Mouse (Mus musculus) embryo, embryonic 11 days (tissue): ENCODE results near the gene Ndst4.

Source experiments
- DNase-seq: peaks from one replicate; pipeline ENCODE4 v3.0.0-alpha.2; 2015

The Ndst4 gene

GRCm38 (mm10) chr3:125744468-125745141, 340.7 kb downstream of the Ndst4 start:
- no peak for DNase-seq

DNA sequence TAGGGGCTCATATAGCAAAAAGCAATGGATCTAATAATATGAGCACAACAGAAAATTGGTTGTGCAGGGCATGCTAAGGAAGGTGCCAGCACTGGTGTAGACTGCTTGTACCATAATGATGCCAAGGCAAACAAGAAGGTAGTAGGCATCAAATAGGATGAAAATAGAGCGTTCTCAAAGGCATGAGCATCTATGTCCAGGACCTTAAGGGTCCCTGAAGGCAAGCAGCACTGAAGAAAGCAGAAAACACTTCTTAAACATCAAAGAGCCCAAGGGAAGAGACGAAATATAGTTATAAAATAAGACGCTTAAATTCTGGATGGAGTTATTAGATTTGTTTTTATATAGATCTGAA, 341.2 kb downstream of the Ndst4 start:
- DNase-seq, result no peak

DNA sequence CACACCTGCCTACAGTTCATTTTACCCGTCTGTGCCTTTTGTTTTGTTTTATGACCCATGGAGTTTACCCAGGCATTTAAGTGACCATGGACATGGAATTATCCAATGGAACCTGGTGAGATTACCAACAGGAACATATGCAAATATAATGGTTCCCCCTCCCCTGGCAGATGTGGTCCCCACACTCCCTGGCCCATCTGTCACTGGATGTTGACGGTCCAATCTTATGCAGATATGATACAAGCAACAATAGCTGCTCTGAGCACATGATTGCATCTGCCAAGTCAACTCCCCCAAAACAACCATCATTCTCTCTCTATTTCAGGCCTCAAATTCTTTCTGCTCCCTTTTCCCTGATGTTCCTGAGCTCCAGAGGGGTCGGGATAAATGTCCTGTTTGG, 342.5 kb downstream of the Ndst4 start:
- no peak for DNase-seq

DNA sequence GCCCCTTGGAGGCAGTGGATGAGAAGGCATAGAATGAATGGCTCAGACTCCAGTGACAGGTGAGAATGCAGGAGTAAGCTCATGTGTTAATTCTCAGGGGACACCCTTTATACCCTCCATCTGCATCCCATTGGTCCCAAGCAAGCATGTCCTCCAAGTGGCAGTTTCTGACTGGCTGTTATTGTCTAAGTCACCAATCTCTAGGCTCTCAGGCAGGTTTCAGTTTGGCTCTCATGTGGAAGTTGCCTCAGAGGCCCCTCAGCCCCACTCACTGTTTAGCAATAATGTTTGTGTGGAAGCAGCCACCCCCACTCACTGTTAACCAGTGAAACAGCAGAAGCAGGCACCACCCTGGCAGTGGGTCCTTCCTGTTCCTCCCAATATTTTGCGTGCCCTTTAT, 353.0 kb downstream of the Ndst4 start:
- DNase-seq, result peak; percentile 11

DNA sequence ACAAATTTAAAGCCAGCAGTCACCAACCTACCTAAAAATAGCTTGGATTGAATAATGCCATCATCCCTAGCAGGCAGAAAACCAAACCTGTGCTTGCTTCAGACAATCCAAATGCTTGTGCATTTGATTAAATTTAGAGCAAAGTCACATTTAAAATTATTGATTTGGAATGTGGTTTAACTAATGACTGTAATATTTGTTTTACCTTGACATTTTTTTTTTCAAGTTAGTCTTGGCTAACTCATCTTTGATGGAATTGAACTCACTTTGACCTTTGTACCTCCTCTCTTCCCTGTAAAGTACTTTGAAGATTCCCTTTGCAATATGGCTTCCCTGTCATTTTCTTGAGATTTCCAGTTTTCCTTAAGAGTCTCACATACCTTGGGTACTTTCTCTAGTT, 356.8 kb downstream of the Ndst4 start:
- DNase-seq, result no peak
